Mouse (Mus musculus) thymus, adult 2 months (tissue): ENCODE results near the gene Gprc5c.

Experiments
- CTCF ChIP-seq: fragments of 200-500 bp; IDR thresholded peaks from 2 replicates; pipeline ENCODE4 v1.5.1; 2012; ENCODE audit warnings: mild to moderate bottlenecking, control low read depth, low read length, moderate library complexity, borderline replicate concordance; ENCODE audit not compliant: control insufficient read depth, poor library complexity, insufficient read depth; ENCODE audit errors: extremely low read depth
- POLR2A ChIP-seq: fragments of 200-500 bp; IDR thresholded peaks from 2 replicates; pipeline ENCODE4 v1.6.1; 2012; ENCODE audit warnings: mild to moderate bottlenecking, low read length, control low read depth, moderate library complexity; ENCODE audit not compliant: control insufficient read depth, poor library complexity, insufficient read depth; ENCODE audit errors: extremely low read depth

GRCm38 (mm10) chr11:114874226-114875145, 23.5 kb downstream of the Gprc5c start:
- TF ChIP-seq POLR2A (no peak), CTCF (no peak)
